Mouse (Mus musculus) monocyte, adult 5-6 weeks (primary cell): ENCODE data around the gene Spred3. TPM values are rescaled to one million over a fixed set of nuclear protein-coding genes. Genes with fewer than 3 reads are reported as not detected.
"Not testable (repeated sequence)": the region's sequence is repeated elsewhere in the genome, so short reads cannot be mapped to it uniquely, and the experiment has no call there.

Experiments
- ATAC-seq: fragments of 153-309, 156-312 bp; replicated peaks from 2 replicates; pipeline ENCODE4 v1.8.0; 2017; ENCODE audit warnings: mild to moderate bottlenecking; ENCODE audit not compliant: low TSS enrichment, insufficient number of reproducible peaks, severe bottlenecking, poor library complexity, low FRiP score
- total RNA-seq: library from RNA; stranded (forward); fragments of 200-1000, 200-491, 200-594 nt; gene quantifications from 3 replicates; pipeline ENCODE4 v1.2.3, GENCODE M21; 2017

Gene Spred3
- total RNA-seq, 1 experiment from 2014 or later: 0.95 TPM

- not testable (repeated sequence) for ATAC-seq
Observed at GRCm38 (mm10) chr7:29139237-29139636, 31.0 kb downstream of the Spred3 start.

DNA sequence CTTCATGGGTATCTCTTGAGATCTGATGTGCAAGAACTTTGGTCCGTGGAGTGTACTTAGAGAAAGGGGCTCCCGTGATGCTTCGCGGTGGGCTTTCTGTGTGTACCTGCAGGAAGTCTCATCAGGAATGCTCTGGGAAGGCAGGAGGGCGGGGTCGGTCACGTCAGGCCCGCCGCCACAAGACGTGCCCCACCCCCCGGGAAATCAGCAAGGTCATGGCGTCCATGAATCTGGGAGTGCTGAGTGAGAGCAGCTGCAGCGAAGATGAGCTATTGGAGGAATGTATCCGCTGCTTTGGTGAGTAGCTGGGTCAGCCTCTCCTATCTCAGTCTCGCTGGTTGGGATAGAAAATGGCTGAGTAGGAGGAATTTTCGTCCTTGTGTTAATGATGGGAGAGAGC is 32.8 kb downstream of the Spred3 start:
- ATAC-seq: no peak

DNA sequence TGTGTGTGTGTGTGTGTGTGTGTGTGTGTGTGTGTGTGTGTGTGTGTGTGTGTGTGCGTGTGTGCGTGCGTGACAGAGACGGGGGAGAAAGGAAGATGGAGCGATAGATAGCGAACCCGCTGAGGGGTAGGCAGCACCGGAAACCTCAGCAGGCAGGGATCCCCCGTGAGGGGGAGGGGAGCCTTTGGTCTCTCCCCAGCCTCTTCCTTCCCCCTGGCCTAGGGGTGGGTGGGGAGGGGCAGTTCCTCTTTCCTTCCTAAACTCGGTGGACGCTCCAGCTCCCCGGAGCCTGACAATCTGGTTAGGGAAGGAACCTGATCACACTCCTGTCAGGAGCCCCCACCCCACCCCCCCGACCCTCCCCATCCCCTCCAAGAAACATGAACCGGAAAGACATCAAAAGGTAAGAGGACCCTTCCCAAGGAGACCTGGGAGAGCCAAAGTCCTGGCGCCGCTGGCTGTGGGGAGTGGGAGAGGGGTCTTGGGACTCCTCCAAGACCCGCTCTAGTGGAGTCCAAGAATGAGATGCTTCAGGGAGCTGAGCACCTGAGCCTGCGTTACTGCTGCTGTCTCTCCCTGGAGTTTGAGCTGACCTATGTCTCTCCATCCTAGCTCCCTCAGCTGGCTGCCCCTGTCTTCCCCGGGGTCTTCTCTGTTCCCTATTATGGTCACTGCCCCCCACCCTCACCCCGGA is 35.4 kb downstream of the Spred3 start, which contains the start of gene Rasgrp4:
Rasgrp4 (plus strand) TSS at position 159 of the 694 bp plus-strand sequence.
- peak; percentile 79 for ATAC-seq

GRCm38 (mm10) chr7:29134230-29134629 is 36.0 kb downstream of the Spred3 start:
- no peak for ATAC-seq

DNA sequence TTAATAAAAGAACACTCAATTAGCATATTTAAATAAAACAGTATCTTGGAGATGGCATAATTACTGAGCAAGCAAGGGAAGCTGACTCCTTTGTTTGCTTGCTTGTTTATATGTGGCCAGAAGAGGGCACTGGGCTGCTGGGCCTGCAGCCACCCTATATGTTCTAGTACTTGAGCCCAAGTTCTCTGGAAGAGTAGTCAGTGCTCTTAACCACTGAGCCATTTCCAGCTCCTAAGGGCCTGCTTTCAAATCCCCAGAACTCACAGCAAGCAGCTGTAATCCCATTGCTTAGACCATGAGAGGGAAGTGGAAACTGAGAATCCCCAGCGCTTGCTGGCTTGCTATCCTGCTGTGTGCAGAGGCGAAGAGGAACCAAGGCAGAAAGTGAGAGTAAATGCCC is 41.5 kb downstream of the Spred3 start:
- no peak for ATAC-seq

DNA sequence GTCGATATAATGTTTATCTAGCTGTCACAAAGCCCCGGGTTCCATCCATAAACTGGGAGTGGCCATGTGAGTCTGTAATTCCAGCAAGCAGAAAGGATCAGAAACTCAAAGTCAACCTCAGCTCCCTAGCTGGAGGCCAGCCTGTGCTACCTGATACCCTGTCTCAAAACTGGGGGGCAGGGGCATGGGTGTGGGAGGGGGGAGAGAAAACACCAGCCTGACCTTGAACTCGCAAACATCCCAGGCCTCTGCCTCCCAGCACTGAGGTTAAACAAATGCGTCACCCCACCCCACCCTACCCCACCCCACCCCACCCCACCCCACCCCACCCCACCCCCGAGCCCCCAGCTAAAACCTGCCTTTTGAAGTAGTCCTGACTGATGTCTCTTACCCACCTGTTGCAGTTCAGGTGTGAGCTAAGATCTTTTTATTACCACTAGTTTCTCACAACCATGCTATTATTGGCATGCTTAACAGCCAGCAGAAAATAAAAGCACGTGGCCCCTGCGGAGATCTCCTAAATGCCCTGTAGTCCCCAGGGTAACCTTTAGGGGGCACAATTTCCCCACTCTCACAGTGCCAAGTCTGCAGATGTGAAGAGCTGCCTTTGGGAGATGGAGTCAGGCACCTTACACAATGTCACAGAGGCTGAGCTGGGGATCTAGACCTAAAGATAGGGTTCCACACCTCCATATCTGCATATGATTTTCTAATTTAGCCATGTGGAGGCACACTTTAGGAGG is 43.9 kb downstream of the Spred3 start:
- peak; percentile 84 for ATAC-seq

DNA sequence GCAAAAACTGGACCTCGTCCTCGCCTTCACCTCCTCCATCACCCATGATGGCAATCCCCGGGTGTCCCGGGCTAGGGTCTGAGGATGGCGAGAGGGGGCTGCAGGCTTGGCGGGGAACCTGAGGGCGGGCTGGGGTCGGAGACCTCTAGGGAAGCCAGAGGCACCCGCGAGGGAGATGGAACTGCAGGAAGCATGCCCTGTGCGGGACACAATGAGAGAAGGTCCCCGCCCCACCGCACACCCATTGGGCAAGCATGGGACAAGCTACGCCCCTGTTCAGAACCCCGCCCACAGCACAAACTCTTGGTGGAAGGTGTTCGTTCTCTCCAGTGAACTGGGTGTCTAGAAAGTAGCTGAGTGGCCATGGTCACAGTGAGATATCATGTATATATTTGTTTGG is 45.2 kb downstream of the Spred3 start, which contains the start of gene Ryr1:
Ryr1 (minus strand) TSS at position 210 of the 400 bp plus-strand sequence.
- peak; percentile 72 for ATAC-seq

DNA sequence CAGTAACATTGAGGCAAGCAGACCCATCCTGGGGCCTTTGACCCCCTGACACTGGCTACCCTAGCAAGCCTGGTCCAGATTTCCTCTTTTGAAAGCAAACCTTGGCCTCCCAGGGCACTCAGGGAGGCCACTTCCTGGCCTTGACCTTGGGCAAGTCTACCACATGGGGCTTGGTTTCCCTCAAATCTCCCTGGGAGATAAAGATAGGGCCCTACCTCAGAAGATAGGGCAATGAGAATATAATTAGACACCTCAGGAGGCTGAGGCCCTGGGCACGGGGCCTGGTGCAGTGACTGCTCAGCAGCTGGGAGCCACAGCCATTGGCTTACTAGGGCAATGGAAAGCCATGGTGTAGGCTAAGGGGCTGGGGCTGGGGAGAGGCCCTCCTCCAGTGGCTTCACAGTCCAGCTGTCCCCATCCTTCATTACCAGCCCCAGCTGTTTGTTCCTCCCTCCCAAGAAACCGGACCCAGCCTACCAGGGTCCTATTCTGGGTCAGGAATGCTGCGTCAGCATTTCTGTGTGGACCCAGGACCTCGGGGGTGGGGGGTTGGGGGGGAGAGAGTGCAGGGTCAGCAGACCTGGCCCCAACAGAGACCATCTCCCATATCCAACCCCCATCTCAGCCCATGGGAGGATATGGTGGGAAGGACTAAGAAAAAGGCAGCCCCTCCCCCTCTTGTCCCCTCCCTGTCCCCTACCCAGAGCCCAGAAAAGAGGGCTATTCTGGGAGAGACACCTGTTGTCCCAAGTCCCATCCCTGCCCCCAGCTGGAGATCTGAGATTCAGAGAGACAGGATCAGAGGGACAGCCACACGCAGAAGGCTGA is 46.5 kb downstream of the Spred3 start:
- ATAC-seq: no peak

GRCm38 (mm10) chr7:29122821-29123220 is 47.4 kb downstream of the Spred3 start:
- no peak for ATAC-seq

- no peak for ATAC-seq
Observed at GRCm38 (mm10) chr7:29119526-29119925, 50.7 kb downstream of the Spred3 start.

- ATAC-seq: no peak
Observed at GRCm38 (mm10) chr7:29118142-29118851, 51.9 kb downstream of the Spred3 start.

DNA sequence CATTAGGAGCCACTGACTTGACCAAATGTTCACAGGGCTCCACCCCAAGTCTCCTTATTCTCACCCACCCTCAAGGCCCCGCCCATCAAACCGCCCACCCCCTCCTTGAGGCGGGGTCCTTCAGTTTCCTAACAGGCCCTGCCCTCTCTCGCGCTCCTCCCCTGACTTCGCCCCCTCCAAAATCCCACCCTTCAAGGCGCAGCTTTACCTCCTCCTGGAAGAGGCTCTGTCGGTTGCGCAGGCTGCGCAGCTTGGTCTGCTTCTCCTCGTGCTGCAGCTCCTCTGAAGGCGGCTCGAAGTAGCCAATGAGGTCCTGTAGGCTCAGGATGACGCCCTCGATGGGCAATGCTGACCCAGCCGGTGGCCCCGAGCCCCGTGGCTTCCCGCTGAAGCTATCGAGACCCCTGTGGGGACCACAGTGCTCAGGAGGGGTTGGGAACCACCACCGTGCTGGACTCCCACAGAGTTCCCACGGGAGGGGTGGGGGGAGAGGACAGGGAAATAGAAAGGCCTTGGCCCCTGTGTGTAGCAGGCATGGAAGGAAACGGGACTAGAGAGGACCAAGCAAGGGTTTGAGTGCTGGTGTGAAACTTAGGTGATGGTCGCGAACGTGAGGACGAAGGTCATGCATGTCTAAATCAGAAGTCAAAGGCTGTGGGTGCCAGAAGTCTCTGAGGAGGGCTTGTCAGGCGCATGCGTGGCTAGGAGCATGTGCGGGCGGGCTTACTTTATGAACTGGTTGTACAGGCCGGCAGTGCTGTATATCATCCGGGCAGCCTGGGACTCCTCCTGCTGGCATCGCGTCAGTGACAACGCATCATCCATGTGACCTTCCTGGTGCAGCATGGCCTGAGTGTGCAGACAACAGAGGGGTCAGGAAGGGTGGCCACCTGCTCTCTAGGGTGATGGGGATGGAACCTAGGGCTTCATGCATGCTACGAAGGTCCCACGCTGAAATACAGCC is 60.9 kb downstream of the Spred3 start:
- no peak for ATAC-seq

Other genes with a start within 250 kb of the Spred3 start
- gene Actn4, start 208.1 kb downstream of the Spred3 start, total RNA-seq: 25.4 to 66.0 TPM (median 36.9 TPM) in 3 replicates
- gene Eif3k, start 188.5 kb downstream of the Spred3 start, total RNA-seq: 285 to 328 TPM (median 291 TPM) in 3 replicates
- gene Map4k1, start 188.4 kb downstream of the Spred3 start, total RNA-seq: 31.9 to 70.2 TPM (median 54.1 TPM) in 3 replicates
- gene Ryr1, start 45.2 kb downstream of the Spred3 start, total RNA-seq: 2.3 to 3.1 TPM (median 2.3 TPM) in 3 replicates
- gene Rasgrp4, start 35.6 kb downstream of the Spred3 start, total RNA-seq: 37.9 to 82.9 TPM (median 41.3 TPM) in 3 replicates
- 28.7 to 32.4 TPM (median 29.1 TPM) in 3 replicates for gene Fam98c, start 14.2 kb downstream of the Spred3 start, total RNA-seq
- gene Ggn, start 201 bp downstream of the Spred3 start, total RNA-seq: 0.32 to 0.39 TPM in 2 of 3 replicates, not detected in the other
- 170 to 190 TPM (median 186 TPM) in 3 replicates for gene Psmd8, start 10.3 kb upstream of the Spred3 start, total RNA-seq
- gene Catsperg1, start 43.6 kb upstream of the Spred3 start, total RNA-seq: 0.85 to 1.6 TPM in 2 of 3 replicates, not detected in the other
- 3.1 to 8.5 TPM (median 7.3 TPM) in 3 replicates for gene Kcnk6, start 62.1 kb upstream of the Spred3 start, total RNA-seq
- 3.8 to 11.1 TPM (median 9.8 TPM) in 3 replicates for gene Yif1b, start 67.9 kb upstream of the Spred3 start, total RNA-seq
- gene 2200002D01Rik, start 78.1 kb upstream of the Spred3 start, total RNA-seq: 0.29 to 3.4 TPM in 2 of 3 replicates, not detected in the other
- 2.6 to 4.4 TPM (median 4.2 TPM) in 3 replicates for gene Spint2, start 111.5 kb upstream of the Spred3 start, total RNA-seq
- gene Ppp1r14a, start 118.9 kb upstream of the Spred3 start, total RNA-seq: not detected in 3 replicates
- not detected in 3 replicates for gene Dpf1, start 133.5 kb upstream of the Spred3 start, total RNA-seq